Mouse (Mus musculus) heart, embryonic 13.5 days (tissue): ENCODE results near the gene Sox12. TPM values are rescaled to one million over a fixed set of nuclear protein-coding genes. Genes with fewer than 3 reads are reported as not detected.
A peak's percentile ranks its signal among the peaks of the same experiment; 100 is the strongest.
"Not testable (repeated sequence)": the region's sequence is repeated elsewhere in the genome, so short reads cannot be mapped to it uniquely, and the experiment has no call there.

Experiments
- ATAC-seq: fragments of 200-750 bp; cut with Nextera tagmentation; 2 replicates; pipeline ENCODE4 v1.8.0; 2017; ENCODE audit warnings: moderate TSS enrichment; ENCODE audit not compliant: insufficient number of reproducible peaks, low FRiP score, low TSS enrichment; ENCODE audit errors: extremely low read depth
- H3K27ac ChIP-seq: fragments of 300-500 bp; sonication (generic); replicated peaks from 2 replicates; pipeline ENCODE4 v1.5.1; 2015; ENCODE audit warnings: moderate library complexity, mild to moderate bottlenecking, inconsistent platforms
- H3K27me3 ChIP-seq: fragments of 300-500 bp; sonication (generic); replicated peaks from 2 replicates; pipeline ENCODE4 v1.6.1; 2015; ENCODE audit warnings: mild to moderate bottlenecking, inconsistent platforms
- H3K36me3 ChIP-seq: fragments of 300-500 bp; sonication (generic); 2 replicates; pipeline ENCODE4 v1.6.1; 2015; ENCODE audit warnings: mild to moderate bottlenecking, inconsistent platforms
- H3K4me1 ChIP-seq: fragments of 300-500 bp; sonication (generic); 2 replicates; pipeline ENCODE4 v1.6.1; 2015; ENCODE audit warnings: inconsistent platforms
- H3K4me2 ChIP-seq: fragments of 300-500 bp; sonication (generic); 2 replicates; pipeline ENCODE4 v1.6.1; 2015; ENCODE audit warnings: inconsistent platforms, mild to moderate bottlenecking, moderate library complexity
- H3K4me3 ChIP-seq: fragments of 300-500 bp; sonication (generic); 2 replicates; pipeline ENCODE4 v1.5.1; 2015; ENCODE audit warnings: moderate library complexity, mild to moderate bottlenecking, inconsistent platforms
- H3K9ac ChIP-seq: fragments of 300-500 bp; sonication (generic); 2 replicates; pipeline ENCODE4 v1.6.1; 2015; ENCODE audit warnings: inconsistent platforms, mild to moderate bottlenecking, moderate library complexity
- H3K9me3 ChIP-seq: fragments of 300-500 bp; sonication (generic); 2 replicates; pipeline ENCODE4 v1.6.1; 2016; ENCODE audit warnings: inconsistent platforms
- WGBS: fragments of 180-500 bp; shearing (Covaris S2); methylation state at CpG from one replicate; pipeline ENCODE4 v1.1.7; 2015; ENCODE audit warnings: mixed read lengths; 5-methylcytosine and 5-hydroxymethylcytosine counted together
- polyA plus RNA-seq: library from polyadenylated mRNA; unstranded; fragments of >200 nt; fragmentation: Nextera tagmentation; extraction: Ambion mirVana; gene quantifications from 2 replicates; pipeline ENCODE4 v1.2.1, GENCODE M21; 2015

The Sox12 gene
- polyA plus RNA-seq, 1 experiment from 2014 or later: 8.2 TPM

DNA sequence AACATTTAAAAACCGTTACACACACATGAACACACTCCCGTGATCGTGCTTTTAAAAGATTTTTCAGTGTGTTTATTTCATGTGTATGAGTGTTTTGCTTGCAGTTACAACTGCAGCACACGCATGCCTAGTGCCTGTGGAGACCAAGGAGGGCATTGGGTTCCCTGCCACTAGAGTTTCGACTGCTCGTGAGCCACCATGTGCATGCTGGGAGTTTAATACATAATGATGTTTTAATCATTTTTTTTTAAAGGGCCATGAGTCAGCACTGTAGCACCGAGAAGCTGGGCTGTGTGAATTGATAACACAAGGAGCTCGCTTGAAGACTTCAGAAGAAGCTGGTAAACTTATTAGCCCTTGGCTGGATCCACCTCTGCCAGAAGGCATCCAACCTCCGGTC lies 24.3 kb downstream of the Sox12 start:
- H3K4me2 ChIP-seq: no peak overlapping the region
- H3K9me3 ChIP-seq: no peaks in the 10 kb centered on the region
- H3K36me3 ChIP-seq: no peaks in the 10 kb centered on the region
- H3K4me3 ChIP-seq: no peak overlapping the region
- H3K9ac ChIP-seq: no peak overlapping the region
- H3K4me1 ChIP-seq: peaks cover 20% of the 10 kb centered on the region
- no peak overlapping the region for H3K27ac ChIP-seq
- WGBS: 77% methylated on average over 9 of the region's 9 CpGs
- ATAC-seq: no peak
- H3K27me3 ChIP-seq: peaks cover 51% of the 10 kb centered on the region

GRCm38 (mm10) chr2:152372661-152373060 lies 25.2 kb downstream of the Sox12 start:
- no peak overlapping the region for H3K27ac ChIP-seq
- no peak overlapping the region for H3K4me3 ChIP-seq
- H3K36me3 ChIP-seq: no peaks in the 10 kb centered on the region
- WGBS: 64% methylated on average over 4 of the region's 4 CpGs
- peaks cover 26% of the 10 kb centered on the region for H3K4me1 ChIP-seq
- H3K9me3 ChIP-seq: no peaks in the 10 kb centered on the region
- H3K27me3 ChIP-seq: peaks cover 51% of the 10 kb centered on the region
- no peak for ATAC-seq
- H3K4me2 ChIP-seq: no peak overlapping the region
- no peak overlapping the region for H3K9ac ChIP-seq

- peaks cover 26% of the 10 kb centered on the region for H3K4me1 ChIP-seq
- H3K9me3 ChIP-seq: no peaks in the 10 kb centered on the region
- H3K27ac ChIP-seq: no peak overlapping the region
- H3K4me3 ChIP-seq: no peak overlapping the region
- no peaks in the 10 kb centered on the region for H3K36me3 ChIP-seq
- peaks cover 46% of the 10 kb centered on the region for H3K27me3 ChIP-seq
- no peak for ATAC-seq
- no peak overlapping the region for H3K4me2 ChIP-seq
- WGBS: 75% methylated on average over 7 of the region's 7 CpGs
- no peak overlapping the region for H3K9ac ChIP-seq
These were observed 25.8 kb downstream of the Sox12 start for GRCm38 (mm10) chr2:152372104-152372503.

DNA sequence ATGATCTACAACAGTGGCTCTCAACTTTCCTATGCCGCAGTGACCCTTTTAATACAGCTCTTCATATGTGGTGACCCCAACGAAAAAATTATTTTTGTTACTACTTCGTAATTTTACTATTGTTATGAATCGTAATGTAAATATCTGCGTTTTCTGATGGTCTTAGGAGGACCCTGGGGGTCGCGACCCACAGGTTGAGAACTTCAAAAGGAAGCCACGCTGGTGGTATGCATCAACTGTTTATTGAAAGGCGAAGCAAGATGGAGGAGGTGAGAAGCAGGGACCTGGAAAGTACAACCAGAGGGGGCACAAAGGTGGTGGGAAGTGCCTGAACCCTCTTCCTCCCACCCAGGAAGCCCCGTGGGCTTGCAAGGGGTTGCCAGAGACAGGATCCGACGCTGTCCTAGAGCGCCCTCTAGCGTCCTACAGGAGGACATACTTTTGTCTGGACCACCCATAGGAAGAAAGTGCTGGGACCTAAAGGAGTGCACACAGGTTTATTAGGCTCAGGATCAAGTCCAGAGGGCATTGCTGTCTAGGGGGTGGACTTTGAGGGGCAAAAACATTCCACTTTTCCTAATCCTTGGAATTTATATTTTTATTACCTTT lies 29.2 kb downstream of the Sox12 start:
- no peak for ATAC-seq

GRCm38 (mm10) chr2:152367917-152368316 lies 29.9 kb downstream of the Sox12 start:
- ATAC-seq: no peak
- H3K9me3 ChIP-seq: no peaks in the 10 kb centered on the region
- H3K4me3 ChIP-seq: no peak overlapping the region
- H3K4me1 ChIP-seq: peaks cover 17% of the 10 kb centered on the region
- H3K9ac ChIP-seq: no peak overlapping the region
- H3K27ac ChIP-seq: no peak overlapping the region
- WGBS: 58% methylated on average over 5 of the region's 5 CpGs
- no peak overlapping the region for H3K4me2 ChIP-seq
- H3K27me3 ChIP-seq: peaks cover 16% of the 10 kb centered on the region; the same call in 1 of the 2 replicates
- H3K36me3 ChIP-seq: no peaks in the 10 kb centered on the region

More for the DNA sequence above, 29.2 kb downstream of the Sox12 start:
- Histone ChIP-seq H3K27me3 (peaks cover 16% of the 10 kb centered on the region), H3K9ac (peak overlapping the region; percentile 50; the same call in 1 of the 2 replicates), H3K27ac (no peak overlapping the region), H3K36me3 (no peaks in the 10 kb centered on the region), H3K9me3 (no peaks in the 10 kb centered on the region), H3K4me3 (peak overlapping the region; percentile 21; the same call in 1 of the 2 replicates), H3K4me2 (peak overlapping the region; percentile 54), H3K4me1 (peaks cover 13% of the 10 kb centered on the region)
- WGBS: 25% methylated on average over 14 of the region's 14 CpGs

GRCm38 (mm10) chr2:152363245-152364147 lies 34.4 kb downstream of the Sox12 start:
- peak overlapping the region; percentile 72 for H3K27ac ChIP-seq
- peak overlapping the region; percentile 61 for H3K4me2 ChIP-seq
- H3K4me3 ChIP-seq: peak overlapping the region; percentile 36
- no peaks in the 10 kb centered on the region for H3K27me3 ChIP-seq
- no peaks in the 10 kb centered on the region for H3K36me3 ChIP-seq
- no peaks in the 10 kb centered on the region for H3K9me3 ChIP-seq
- peaks cover 31% of the 10 kb centered on the region for H3K4me1 ChIP-seq
- H3K9ac ChIP-seq: peak overlapping the region; percentile 66
- WGBS: 8% methylated on average over 17 of the region's 17 CpGs
- ATAC-seq: peak; percentile 35; the same call in 1 of the 2 replicates

DNA sequence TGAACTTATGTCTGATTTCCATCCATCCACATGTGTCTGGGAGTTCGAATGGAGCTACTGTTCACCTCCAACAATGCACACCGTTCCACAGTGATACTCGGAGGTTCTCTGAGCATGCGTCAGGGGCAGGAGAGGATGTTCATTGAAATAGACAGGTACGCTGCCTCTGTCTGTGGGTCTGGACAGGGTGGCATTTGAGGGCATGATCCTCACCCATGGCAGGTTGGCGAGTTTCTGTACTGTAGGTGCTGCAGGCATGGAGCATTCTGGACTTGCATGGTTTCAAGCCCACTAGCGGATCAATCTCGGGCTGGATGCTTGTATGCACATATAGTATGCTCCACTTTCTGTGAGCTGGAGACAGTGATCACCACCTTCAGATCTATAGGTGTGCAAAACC lies 36.7 kb downstream of the Sox12 start:
- H3K4me1 ChIP-seq: peaks cover 31% of the 10 kb centered on the region
- H3K4me2 ChIP-seq: no peak overlapping the region
- ATAC-seq: no peak
- H3K27me3 ChIP-seq: no peaks in the 10 kb centered on the region
- no peak overlapping the region for H3K9ac ChIP-seq
- H3K27ac ChIP-seq: no peak overlapping the region
- WGBS: 82% methylated on average over 8 of the region's 8 CpGs
- H3K9me3 ChIP-seq: no peaks in the 10 kb centered on the region
- no peak overlapping the region for H3K4me3 ChIP-seq
- H3K36me3 ChIP-seq: no peaks in the 10 kb centered on the region

DNA sequence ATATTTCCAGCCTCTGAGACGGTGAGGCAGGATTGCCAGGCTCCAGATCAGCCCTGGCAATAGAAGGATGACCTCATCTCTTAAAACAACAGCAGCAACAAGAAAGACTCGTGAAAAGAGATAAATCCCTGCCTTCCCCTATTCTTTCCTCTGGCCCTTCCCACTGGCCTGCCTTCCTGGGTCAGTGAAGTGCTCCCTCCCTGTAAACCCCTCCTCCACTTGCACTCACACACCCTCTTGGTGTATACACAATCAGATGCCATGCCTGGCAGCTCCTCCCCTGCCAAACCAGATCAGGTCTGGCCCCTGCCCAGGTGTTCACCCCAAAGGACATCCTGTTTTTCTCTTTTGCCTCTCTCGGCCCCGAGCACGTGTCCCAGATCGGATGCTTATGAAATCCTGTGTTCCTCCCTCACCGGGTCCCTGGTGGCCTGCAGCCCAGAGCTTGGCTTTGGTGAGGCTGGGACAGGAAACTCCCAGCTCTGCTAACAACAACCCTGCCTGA lies 37.5 kb downstream of the Sox12 start:
- no peaks in the 10 kb centered on the region for H3K9me3 ChIP-seq
- peak overlapping the region; percentile 61 for H3K27ac ChIP-seq
- H3K4me1 ChIP-seq: peaks cover 31% of the 10 kb centered on the region
- peak overlapping the region; percentile 47; the same call in 1 of the 2 replicates for H3K9ac ChIP-seq
- H3K4me2 ChIP-seq: no peak overlapping the region
- 39% methylated on average over 7 of the region's 7 CpGs for whole genome bisulfite sequencing
- H3K36me3 ChIP-seq: no peaks in the 10 kb centered on the region
- H3K4me3 ChIP-seq: no peak overlapping the region
- ATAC-seq: no peak
- H3K27me3 ChIP-seq: no peaks in the 10 kb centered on the region

DNA sequence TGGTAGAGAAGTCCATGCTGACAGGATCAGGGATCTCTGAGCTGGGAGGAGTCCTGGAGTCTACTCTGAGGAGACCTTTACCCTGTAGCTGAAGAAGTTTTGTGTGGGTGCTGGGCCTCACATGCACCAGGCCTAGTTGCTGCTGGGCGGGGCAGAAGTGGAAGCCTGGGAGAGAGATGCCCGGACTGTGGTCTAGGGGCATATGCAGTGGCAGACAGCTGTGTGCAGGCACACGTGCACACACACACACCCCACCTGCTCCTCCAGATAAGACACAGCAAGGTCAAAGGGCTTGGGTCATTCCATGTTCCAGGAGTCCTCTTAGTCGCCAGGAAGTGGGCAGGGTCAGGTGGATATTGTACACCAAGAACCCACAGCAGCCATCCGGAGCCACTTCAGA lies 38.2 kb downstream of the Sox12 start:
- no peak overlapping the region for H3K27ac ChIP-seq
- peaks cover 31% of the 10 kb centered on the region for H3K4me1 ChIP-seq
- WGBS: 43% methylated on average over 5 of the region's 5 CpGs
- ATAC-seq: no peak
- no peak overlapping the region for H3K4me2 ChIP-seq
- no peaks in the 10 kb centered on the region for H3K36me3 ChIP-seq
- no peak overlapping the region for H3K4me3 ChIP-seq
- no peaks in the 10 kb centered on the region for H3K9me3 ChIP-seq
- no peaks in the 10 kb centered on the region for H3K27me3 ChIP-seq
- no peak overlapping the region for H3K9ac ChIP-seq

GRCm38 (mm10) chr2:152358977-152359376 lies 38.9 kb downstream of the Sox12 start:
- ATAC-seq, H3K27me3 ChIP-seq, H3K36me3 ChIP-seq, H3K27ac ChIP-seq, H3K4me3 ChIP-seq, H3K9ac ChIP-seq, H3K9me3 ChIP-seq, H3K4me2 ChIP-seq: not testable (repeated sequence)
- 81% methylated on average over 5 of the region's 5 CpGs for WGBS
- H3K4me1 ChIP-seq: peaks cover 30% of the 10 kb centered on the region

DNA sequence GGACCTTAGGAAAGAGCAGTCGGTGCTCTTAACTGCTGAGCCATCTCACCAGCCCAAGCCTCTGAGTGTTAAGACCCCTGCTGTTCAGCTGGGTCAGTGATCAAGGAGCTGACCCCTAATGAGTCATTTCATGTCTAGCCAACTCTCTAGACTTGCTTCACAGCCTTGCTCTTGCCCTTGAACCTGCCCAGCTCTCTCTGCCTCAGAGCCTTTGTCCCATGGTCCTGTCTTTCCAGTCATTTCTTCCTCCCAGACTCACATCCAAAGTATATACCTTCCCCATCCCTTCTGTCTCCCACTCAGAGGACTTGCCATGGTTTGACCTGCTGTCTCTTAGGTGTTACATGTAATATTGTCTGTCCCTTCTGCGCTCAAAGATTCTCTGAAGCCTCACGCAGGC lies 40.6 kb downstream of the Sox12 start:
- H3K9me3 ChIP-seq: no peaks in the 10 kb centered on the region
- H3K27ac ChIP-seq: no peak overlapping the region
- H3K4me1 ChIP-seq: peaks cover 22% of the 10 kb centered on the region
- no peak for ATAC-seq
- no peaks in the 10 kb centered on the region for H3K36me3 ChIP-seq
- no peaks in the 10 kb centered on the region for H3K27me3 ChIP-seq
- 86% methylated on average over 3 of the region's 3 CpGs for WGBS
- H3K4me2 ChIP-seq: no peak overlapping the region
- no peak overlapping the region for H3K9ac ChIP-seq
- no peak overlapping the region for H3K4me3 ChIP-seq
